Mouse (Mus musculus) MEL (cell line): Measurements from ENCODE around the gene Zfand5. TPM values are rescaled to one million over a fixed set of nuclear protein-coding genes. Genes with fewer than 3 reads are reported as not detected.
A peak's percentile ranks its signal among the peaks of the same experiment; 100 is the strongest.

Experiments
- DNase-seq: peaks from one replicate; pipeline ENCODE4 v3.0.0; 2011; ENCODE audit warnings: low read depth, low spot score
- H3K27ac ChIP-seq: 2 replicates; pipeline ENCODE4 v1.5.1; 2012; ENCODE audit warnings: low read depth, mild to moderate bottlenecking, control low read depth, low read length, moderate library complexity; ENCODE audit not compliant: control insufficient read depth
- H3K27me3 ChIP-seq, 2 experiments: fragments of 150-350 bp in 1 of 2; sonication (generic) in 1 of 2; 2 replicates each; pipeline ENCODE4 v1.6.1; 2012; ENCODE audit warnings: low read length in 2 of 2, mild to moderate bottlenecking in 2 of 2, improper control_type of control experiment in 1 of 2, moderate library complexity in 1 of 2; ENCODE audit not compliant: insufficient read depth in 2 of 2, control insufficient read depth in 1 of 2
- H3K36me3 ChIP-seq, 2 experiments: 2 replicates each; pipeline ENCODE4 v1.6.1; 2012 to 2014; ENCODE audit warnings: low read length in 2 of 2, improper control_type of control experiment in 1 of 2, inconsistent platforms in 1 of 2, mild to moderate bottlenecking in 1 of 2; ENCODE audit not compliant: insufficient read depth in 2 of 2, control insufficient read depth in 1 of 2
- H3K4me1 ChIP-seq, 2 experiments: fragments of 150-350 bp in 1 of 2; sonication (generic) in 1 of 2; 2 replicates each; pipeline ENCODE4 v1.6.1; 2012; ENCODE audit warnings: low read length in 2 of 2, improper control_type of control experiment in 1 of 2, mild to moderate bottlenecking in 1 of 2; ENCODE audit not compliant: insufficient read depth in 2 of 2, control insufficient read depth in 1 of 2
- H3K4me3 ChIP-seq, 2 experiments: fragments of 150-350 bp in 1 of 2; sonication (generic) in 1 of 2; 2 replicates each; pipeline ENCODE4 v1.5.1; 2012; ENCODE audit warnings: low read depth in 2 of 2, low read length in 2 of 2, mild to moderate bottlenecking in 2 of 2, moderate library complexity in 2 of 2, control low read depth in 1 of 2, improper control_type of control experiment in 1 of 2; ENCODE audit not compliant: control insufficient read depth in 1 of 2, insufficient read depth in 1 of 2
- H3K79me2 ChIP-seq: 2 replicates; pipeline ENCODE4 v1.6.1; 2012; ENCODE audit warnings: mild to moderate bottlenecking, low read length, moderate library complexity; ENCODE audit not compliant: control insufficient read depth, poor library complexity, insufficient read depth
- H3K9ac ChIP-seq: 2 replicates; pipeline ENCODE4 v1.6.1; 2012; ENCODE audit warnings: low read depth, mild to moderate bottlenecking, control low read depth, low read length, moderate library complexity; ENCODE audit not compliant: control insufficient read depth, poor library complexity, severe bottlenecking
- H3K9me3 ChIP-seq: fragments of 150-350 bp; sonication (generic); replicated peaks from 2 replicates; pipeline ENCODE4 v1.6.1; 2012; ENCODE audit warnings: mild to moderate bottlenecking, low read length, improper control_type of control experiment, moderate library complexity; ENCODE audit not compliant: insufficient read depth
- CHD1 ChIP-seq: IDR thresholded peaks from 2 replicates; pipeline ENCODE4 v1.6.1; 2012; ENCODE audit warnings: low read depth, mild to moderate bottlenecking, inconsistent platforms, low read length, improper control_type of control experiment
- E2F4 ChIP-seq: IDR thresholded peaks from 2 replicates; pipeline ENCODE4 v1.6.1; 2011; ENCODE audit warnings: low read depth, low read length, improper control_type of control experiment, borderline replicate concordance
- ELF1 ChIP-seq: IDR thresholded peaks from 2 replicates; pipeline ENCODE4 v1.6.1; 2014; ENCODE audit warnings: low read depth, mild to moderate bottlenecking, inconsistent platforms, low read length, improper control_type of control experiment, moderate library complexity
- ETS1 ChIP-seq: IDR thresholded peaks from 2 replicates; pipeline ENCODE4 v1.6.1; 2012; ENCODE audit warnings: low read depth, mild to moderate bottlenecking, inconsistent platforms, low read length, improper control_type of control experiment, moderate library complexity
- GABPA ChIP-seq: IDR thresholded peaks from 2 replicates; pipeline ENCODE4 v1.6.1; 2012; ENCODE audit warnings: low read depth, mild to moderate bottlenecking, inconsistent platforms, low read length, improper control_type of control experiment, moderate library complexity
- GATA1 ChIP-seq: IDR thresholded peaks from 2 replicates; pipeline ENCODE4 v1.6.1; 2011; ENCODE audit warnings: low read depth, low read length, improper control_type of control experiment
- KAT2A ChIP-seq: conservative IDR thresholded peaks from 2 replicates; pipeline ENCODE4 v1.6.1; 2012; ENCODE audit warnings: low read depth, low read length, improper control_type of control experiment, inconsistent platforms
- MAX ChIP-seq: IDR thresholded peaks from 2 replicates; pipeline ENCODE4 v1.6.1; 2011; ENCODE audit warnings: low read length, improper control_type of control experiment
- MEF2A ChIP-seq: IDR thresholded peaks from 2 replicates; pipeline ENCODE4 v1.6.1; 2014; ENCODE audit warnings: low read depth, mild to moderate bottlenecking, inconsistent platforms, low read length, improper control_type of control experiment; ENCODE audit not compliant: poor library complexity, insufficient replicate concordance, severe bottlenecking; ENCODE audit errors: extremely low read depth
- MXI1 ChIP-seq: IDR thresholded peaks from 2 replicates; pipeline ENCODE4 v1.6.1; 2011; ENCODE audit warnings: mild to moderate bottlenecking, low read depth, low read length, improper control_type of control experiment
- MYB ChIP-seq: IDR thresholded peaks from 2 replicates; pipeline ENCODE4 v1.6.1; 2011; ENCODE audit warnings: mild to moderate bottlenecking, low read depth, low read length, improper control_type of control experiment
- MYC ChIP-seq: IDR thresholded peaks from 2 replicates; pipeline ENCODE4 v1.6.1; 2011; ENCODE audit warnings: low read depth, mild to moderate bottlenecking, low read length, improper control_type of control experiment, moderate library complexity
- POLR2AphosphoS2 ChIP-seq: IDR thresholded peaks from 2 replicates; pipeline ENCODE4 v1.6.1; 2011; ENCODE audit warnings: low read length, improper control_type of control experiment
- RCOR1 ChIP-seq: IDR thresholded peaks from 2 replicates; pipeline ENCODE4 v1.6.1; 2012; ENCODE audit warnings: low read depth, mild to moderate bottlenecking, inconsistent platforms, low read length, improper control_type of control experiment
- SIN3A ChIP-seq: IDR thresholded peaks from 2 replicates; pipeline ENCODE4 v1.6.1; 2012; ENCODE audit warnings: low read length, improper control_type of control experiment, inconsistent platforms
- SMC3 ChIP-seq: IDR thresholded peaks from 2 replicates; pipeline ENCODE4 v1.6.1; 2011; ENCODE audit warnings: low read depth, low read length, improper control_type of control experiment
- TBP ChIP-seq: IDR thresholded peaks from 2 replicates; pipeline ENCODE4 v1.8.0; 2011; ENCODE audit warnings: low read depth, low read length, improper control_type of control experiment
- TCF12 ChIP-seq: IDR thresholded peaks from 2 replicates; pipeline ENCODE4 v1.6.1; 2014; ENCODE audit warnings: low read depth, mild to moderate bottlenecking, inconsistent platforms, low read length, improper control_type of control experiment, moderate library complexity
- USF1 ChIP-seq: IDR thresholded peaks from 2 replicates; pipeline ENCODE4 v1.6.1; 2014; ENCODE audit warnings: low read depth, mild to moderate bottlenecking, inconsistent platforms, low read length, improper control_type of control experiment, moderate library complexity
- ZMIZ1 ChIP-seq: IDR thresholded peaks from 2 replicates; pipeline ENCODE4 v1.6.1; 2012; ENCODE audit warnings: low read depth, mild to moderate bottlenecking, inconsistent platforms, low read length, improper control_type of control experiment, moderate library complexity
- polyA plus RNA-seq, 2 experiments: library from polyadenylated mRNA; stranded (reverse) in 1 of 2; unstranded in 1 of 2; fragments of >175 nt in 1 of 2; fragments of >200 nt in 1 of 2; gene quantifications; 2 replicates each; pipeline versions ENCODE4 v1.2.1 to v1.2.4; 2012; ENCODE audit warnings: low replicate concordance in 2 of 2, low read depth in 1 of 2; ENCODE audit not compliant: insufficient read length in 2 of 2, insufficient read depth in 1 of 2, missing spikeins in 1 of 2
- total RNA-seq: library from RNA; depleted of rRNA; stranded (reverse); fragments of 300-350 nt; gene quantifications from 2 replicates; pipeline ENCODE4 v1.2.3, GENCODE M21; 2012

Zfand5 gene
- total and polyA plus RNA-seq, 3 experiments, result 48.1 to 66.8 (median 51.5) TPM

GRCm38 (mm10) chr19:21273440-21273839, 1.4 kb downstream of the Zfand5 start:
- Histone ChIP-seq H3K4me3 (peak overlapping the region; percentile 94), H3K27ac (peak overlapping the region; percentile 73), H3K9ac (peak overlapping the region; percentile 77), H3K36me3 (peaks cover 23% of the 10 kb centered on the region in 2 experiments), H3K79me2 (peaks cover 49% of the 10 kb centered on the region), H3K27me3 (no peaks in the 10 kb centered on the region), H3K9me3 (no peaks in the 10 kb centered on the region), H3K4me1 (peaks cover 0 to 3% of the 10 kb centered on the region in 2 experiments; a peak in 2 of 4 replicates)
- TF ChIP-seq POLR2AphosphoS2 (no peak), CHD1 (0 out of 2 replicates have a peak, but pooled peaks have one; percentile 51), TCF12 (no peak)
- peak; percentile 55 for DNase-seq

GRCm38 (mm10) chr19:21274181-21274591, 2.1 kb downstream of the Zfand5 start:
- Histone ChIP-seq H3K27me3 (no peaks in the 10 kb centered on the region), H3K27ac (peak overlapping the region; percentile 57), H3K9ac (peak overlapping the region; percentile 77), H3K4me1 (peaks cover 0 to 3% of the 10 kb centered on the region in 2 experiments; a peak in 2 of 4 replicates), H3K9me3 (no peaks in the 10 kb centered on the region), H3K4me3 (peak overlapping the region; percentile 94), H3K79me2 (peaks cover 49% of the 10 kb centered on the region), H3K36me3 (peaks cover 22 to 30% of the 10 kb centered on the region in 2 experiments)
- TF ChIP-seq E2F4 (no peak), MEF2A (peak; percentile 84; the same call in 1 of the 2 replicates), TBP (no peak), KAT2A (no peak), USF1 (peak; percentile 82), RCOR1 (no peak), ETS1 (peak; percentile 81), SIN3A (peak; percentile 92), GATA1 (peak; percentile 56), MYB (no peak), MAX (peak; percentile 76), GABPA (no peak), ZMIZ1 (no peak), SMC3 (no peak), MYC (peak; percentile 73), ELF1 (no peak), MXI1 (peak; percentile 99)
- peak; percentile 87 for DNase-seq
